Mouse (Mus musculus) megakaryocyte, embryonic 14.5 days (primary cell): Measurements from ENCODE around the gene St8sia1. TPM values are rescaled to one million over a fixed set of nuclear protein-coding genes. Genes with fewer than 3 reads are reported as not detected.
A peak's percentile ranks its signal among the peaks of the same experiment; 100 is the strongest.
"Not testable (repeated sequence)": the region's sequence is repeated elsewhere in the genome, so short reads cannot be mapped to it uniquely, and the experiment has no call there.

ENCODE experiments used
- H3K27me3 ChIP-seq: replicated peaks from 2 replicates; pipeline ENCODE3; 2012; ENCODE audit warnings: inconsistent platforms
- H3K36me3 ChIP-seq: replicated peaks from 2 replicates; pipeline ENCODE3; 2012; ENCODE audit warnings: low read length, inconsistent platforms, mixed read lengths
- H3K4me1 ChIP-seq: 2 replicates; pipeline ENCODE4 v1.6.1; 2012; ENCODE audit warnings: inconsistent platforms
- H3K4me3 ChIP-seq: replicated peaks from 2 replicates; pipeline ENCODE3; 2012; ENCODE audit warnings: moderate library complexity, mild to moderate bottlenecking, inconsistent platforms
- H3K9me3 ChIP-seq: 2 replicates; pipeline ENCODE4 v1.6.1; 2012; ENCODE audit warnings: inconsistent platforms
- FLI1 ChIP-seq: IDR thresholded peaks from 2 replicates; pipeline ENCODE4 v1.6.1; 2012; ENCODE audit warnings: low read length, inconsistent platforms, mixed read lengths
- GATA1 ChIP-seq: IDR thresholded peaks from 3 replicates; pipeline ENCODE4 v1.6.1; 2012; ENCODE audit warnings: mixed read lengths, low read length, inconsistent platforms, borderline replicate concordance
- polyA plus RNA-seq: library from polyadenylated mRNA; stranded (reverse); fragments of >175 nt; gene quantifications from 2 replicates; pipeline ENCODE4 v1.2.3, GENCODE M21; 2012; ENCODE audit warnings: low replicate concordance; ENCODE audit not compliant: insufficient read depth

The St8sia1 gene
- polyA plus RNA-seq = 0.04 and 0.17 TPM in 2 replicates

DNA sequence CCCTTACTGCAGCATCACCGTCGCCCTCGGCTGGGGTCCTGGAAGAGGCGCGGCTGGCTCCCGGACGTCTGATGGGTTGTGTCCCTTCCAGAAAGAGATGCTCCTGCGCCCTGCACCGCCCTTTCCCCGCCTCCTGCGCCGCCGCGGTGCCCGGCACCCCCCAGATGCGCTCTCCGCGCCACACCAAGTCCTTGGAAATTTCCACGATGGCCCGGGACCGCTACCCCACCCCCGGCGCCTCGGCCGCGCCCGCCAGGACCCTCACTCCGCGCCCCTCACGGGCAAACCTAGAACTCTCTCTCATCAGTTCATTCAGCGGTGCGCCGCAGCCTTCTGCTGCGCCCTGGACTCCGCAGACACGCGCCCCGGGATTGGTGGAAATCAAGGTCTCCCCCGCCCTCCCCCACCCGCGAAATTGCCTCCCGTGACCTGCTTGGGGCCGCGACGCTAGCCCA lies at the start of gene St8sia1:
St8sia1 (minus strand) TSS at position 377 of the 455 bp plus-strand sequence.
- Histone ChIP-seq H3K27me3 (peaks cover 63% of the 10 kb centered on the region), H3K4me3 (peak within 1 kb of the TSS; percentile 93)

DNA sequence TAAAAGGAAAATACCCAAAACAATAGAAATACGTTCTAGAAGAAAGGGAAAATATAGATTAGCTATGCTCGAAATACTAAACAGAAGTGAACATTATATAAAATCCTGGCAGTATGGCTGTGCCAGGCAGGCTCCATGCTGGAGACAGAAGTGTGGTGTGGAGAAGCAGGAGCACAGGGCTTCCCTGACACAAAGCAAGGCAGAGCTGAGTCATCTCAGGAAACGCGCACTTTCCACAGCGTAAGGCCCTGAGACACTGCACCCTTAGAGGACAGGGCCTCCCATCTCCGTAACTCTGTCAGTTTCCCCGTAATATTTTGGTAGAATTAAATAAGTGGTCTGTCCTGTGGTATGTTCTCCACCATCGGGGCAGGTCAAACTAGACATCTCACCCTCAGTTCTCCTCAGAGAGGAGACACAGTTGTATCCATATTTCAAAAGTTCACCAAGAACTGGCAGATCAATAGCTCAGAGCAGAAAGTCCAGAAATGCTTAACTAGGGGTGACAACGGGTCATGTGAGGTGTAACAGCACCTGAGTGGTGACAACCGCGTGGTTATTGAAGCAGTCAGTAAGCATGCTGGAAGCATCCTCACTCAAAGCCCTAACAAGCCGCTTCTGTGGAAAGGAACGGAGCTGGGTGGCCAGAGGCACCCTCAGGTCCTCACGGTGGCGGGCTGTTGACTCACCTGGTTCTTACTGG lies 48.4 kb upstream of the St8sia1 start:
- Histone ChIP-seq H3K4me1 (peaks cover 30% of the 10 kb centered on the region), H3K4me3 (no peak overlapping the region), H3K27me3 (no peaks in the 10 kb centered on the region), H3K36me3 (peaks cover 69% of the 10 kb centered on the region), H3K9me3 (peaks cover 4% of the 10 kb centered on the region; the same call in 1 of the 2 replicates)
- TF ChIP-seq GATA1 (no peak), FLI1 (no peak)

More for the DNA sequence above, at the start of gene St8sia1:
- Histone ChIP-seq H3K36me3 (no peaks in the 10 kb centered on the region), H3K4me1 (peaks cover 23% of the 10 kb centered on the region), H3K9me3 (peaks cover 10% of the 10 kb centered on the region)
- TF ChIP-seq FLI1 (no peak), GATA1 (no peak)

DNA sequence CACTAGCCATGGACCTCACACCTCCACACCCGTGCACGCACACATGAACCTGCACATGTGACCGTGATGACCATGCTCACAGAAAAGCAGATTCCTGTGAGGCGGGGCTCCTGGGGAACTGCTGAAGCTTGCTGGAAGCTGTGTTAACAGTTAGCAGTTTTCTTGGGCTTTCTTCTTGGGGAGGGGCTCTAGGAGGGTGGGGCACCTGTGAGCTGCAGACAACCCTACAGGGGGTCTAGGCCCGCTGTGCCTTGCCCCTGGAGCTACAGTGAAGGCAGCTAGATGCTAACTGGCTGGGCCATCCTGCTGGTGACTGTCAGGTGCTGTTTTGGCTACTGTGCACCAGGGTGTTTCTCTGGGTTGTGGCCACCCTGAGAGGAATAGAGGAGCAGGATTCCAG lies 44.6 kb upstream of the St8sia1 start:
- no peak overlapping the region for H3K4me3 ChIP-seq
- H3K36me3 ChIP-seq = peaks cover 56% of the 10 kb centered on the region
- no peak for TF ChIP-seq GATA1
- TF ChIP-seq FLI1 = no peak
- peaks cover 19% of the 10 kb centered on the region for H3K4me1 ChIP-seq
- peaks cover 13% of the 10 kb centered on the region for H3K9me3 ChIP-seq
- no peaks in the 10 kb centered on the region for H3K27me3 ChIP-seq

GRCm38 (mm10) chr6:143005209-143005608 lies 41.0 kb upstream of the St8sia1 start:
- H3K4me1 ChIP-seq, H3K27me3 ChIP-seq, H3K4me3 ChIP-seq: not testable (repeated sequence)
- H3K36me3 ChIP-seq = peaks cover 21% of the 10 kb centered on the region
- peaks cover 13% of the 10 kb centered on the region for H3K9me3 ChIP-seq

DNA sequence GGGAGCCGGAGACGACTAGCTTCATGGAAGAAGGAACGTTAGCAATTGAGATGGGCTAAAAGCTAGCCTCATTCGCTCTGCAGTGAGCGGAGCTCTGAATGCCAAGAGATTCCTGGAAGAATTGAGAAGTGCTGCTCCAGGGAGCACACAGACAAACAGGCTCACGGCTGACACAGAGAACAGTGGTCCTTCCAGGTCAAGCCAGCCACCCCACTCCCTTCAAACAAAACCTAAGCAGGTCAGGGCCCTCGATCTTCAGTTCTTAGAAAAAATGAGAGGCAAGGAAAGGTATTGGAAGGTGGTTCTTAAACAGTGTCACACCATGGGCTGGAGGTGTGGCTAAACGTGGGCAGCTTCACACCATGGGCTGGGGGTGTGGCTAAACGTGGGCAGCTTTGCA lies 40.5 kb upstream of the St8sia1 start:
- TF ChIP-seq FLI1 (no peak), GATA1 (no peak)
- Histone ChIP-seq H3K9me3 (peaks cover 13% of the 10 kb centered on the region), H3K4me1 (no peaks in the 10 kb centered on the region), H3K4me3 (no peak overlapping the region), H3K27me3 (no peaks in the 10 kb centered on the region), H3K36me3 (peaks cover 17% of the 10 kb centered on the region)

- Histone ChIP-seq H3K4me3 (no peak overlapping the region), H3K9me3 (no peaks in the 10 kb centered on the region), H3K36me3 (no peaks in the 10 kb centered on the region), H3K27me3 (peaks cover 6% of the 10 kb centered on the region), H3K4me1 (peaks cover 9% of the 10 kb centered on the region)
- TF ChIP-seq FLI1 = no peak
- TF ChIP-seq GATA1 = no peak
Measured at GRCm38 (mm10) chr6:142998221-142998999, 34.2 kb upstream of the St8sia1 start.

- Histone ChIP-seq H3K4me1 (peaks cover 9% of the 10 kb centered on the region), H3K36me3 (no peaks in the 10 kb centered on the region)
Measured at GRCm38 (mm10) chr6:142996887-142997286, 32.6 kb upstream of the St8sia1 start.

DNA sequence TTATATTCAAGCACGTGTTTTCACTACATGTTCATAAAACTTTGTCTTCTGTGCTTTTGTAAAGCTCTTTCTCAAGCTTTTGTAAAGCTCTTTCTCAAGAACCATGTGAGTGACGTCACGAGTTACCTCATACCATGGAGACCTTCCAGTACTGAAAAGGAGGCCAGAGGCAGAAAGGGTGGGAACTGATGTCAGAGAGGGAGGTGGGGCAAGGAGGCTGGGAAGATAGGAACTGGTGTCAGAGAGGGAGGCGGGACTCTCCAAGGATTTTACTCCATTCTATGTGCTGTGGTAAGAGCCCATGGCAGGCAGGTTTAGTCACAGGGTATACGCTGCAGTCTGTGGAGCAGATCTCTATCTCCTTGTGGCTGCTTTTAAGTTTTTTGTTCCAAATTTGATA lies 31.3 kb upstream of the St8sia1 start:
- peaks cover 22% of the 10 kb centered on the region for H3K27me3 ChIP-seq
- no peaks in the 10 kb centered on the region for H3K36me3 ChIP-seq
- no peak overlapping the region for H3K4me3 ChIP-seq
- no peaks in the 10 kb centered on the region for H3K9me3 ChIP-seq
- TF ChIP-seq GATA1 = no peak
- TF ChIP-seq FLI1 = no peak
- H3K4me1 ChIP-seq = peaks cover 9% of the 10 kb centered on the region

More at GRCm38 (mm10) chr6:142996887-142997286, 32.6 kb upstream of the St8sia1 start:
- Histone ChIP-seq H3K27me3 (peaks cover 14% of the 10 kb centered on the region), H3K9me3 (no peaks in the 10 kb centered on the region), H3K4me3 (no peak overlapping the region)
- no peak for TF ChIP-seq GATA1
- TF ChIP-seq FLI1 = no peak

- H3K9me3 ChIP-seq = no peaks in the 10 kb centered on the region
- H3K4me1 ChIP-seq = peaks cover 9% of the 10 kb centered on the region
- no peak overlapping the region for H3K4me3 ChIP-seq
- TF ChIP-seq FLI1 = no peak
- no peak for TF ChIP-seq GATA1
- peaks cover 25% of the 10 kb centered on the region for H3K27me3 ChIP-seq
- no peaks in the 10 kb centered on the region for H3K36me3 ChIP-seq
Measured at GRCm38 (mm10) chr6:142994821-142995220, 30.6 kb upstream of the St8sia1 start.
